Mouse (Mus musculus) megakaryocyte, embryonic 14.5 days (primary cell): ENCODE data around the gene Dus3l.

Experiments
- FLI1 ChIP-seq: IDR thresholded peaks from 2 replicates; pipeline ENCODE4 v1.6.1; 2012; ENCODE audit warnings: low read length, inconsistent platforms, mixed read lengths
- GATA1 ChIP-seq: IDR thresholded peaks from 3 replicates; pipeline ENCODE4 v1.6.1; 2012; ENCODE audit warnings: mixed read lengths, low read length, inconsistent platforms, borderline replicate concordance

DNA sequence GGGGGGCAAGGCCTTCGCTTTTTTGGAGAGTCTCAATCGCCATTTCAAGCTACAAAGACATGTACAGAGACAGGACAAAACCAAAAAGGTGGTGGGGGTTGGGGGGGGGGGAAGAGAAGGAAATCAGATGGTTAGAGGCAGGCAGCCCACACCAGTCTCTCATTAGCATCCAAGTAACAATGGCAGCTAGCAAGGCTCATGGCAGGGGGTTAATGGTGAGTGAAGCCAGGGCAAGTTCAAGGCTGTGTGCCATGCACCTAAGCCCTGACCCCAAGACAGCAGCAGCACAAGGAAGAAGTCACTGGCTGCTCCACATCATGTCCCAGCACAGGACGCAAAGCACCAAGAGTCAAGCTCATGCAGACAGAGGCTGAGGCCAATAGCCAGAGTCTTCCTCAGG is 34.7 kb downstream of the Dus3l start:
- no peak for TF ChIP-seq GATA1
- no peak for TF ChIP-seq FLI1
